Mouse (Mus musculus): ENCODE results near the gene Adgrv1.

Gene Adgrv1

GRCm38 (mm10) chr13:81045345-81045744 is 587.6 kb downstream of the Adgrv1 start:
- DNase-seq (ENCODE audit: low spot score) = peak; percentile 3
